Mouse (Mus musculus) lung, postnatal 0 days (tissue): ENCODE data around the gene Ralgps2.

Experiments
- CTCF ChIP-seq: IDR thresholded peaks from 2 replicates; pipeline ENCODE4 v1.5.1; 2016; ENCODE audit warnings: antibody characterized with exemption, mild to moderate bottlenecking
- EP300 ChIP-seq: IDR thresholded peaks from 2 replicates; pipeline ENCODE4 v1.6.1; 2016; ENCODE audit warnings: antibody characterized with exemption, mild to moderate bottlenecking, control low read depth

- TF ChIP-seq CTCF = no peak
- TF ChIP-seq EP300 = no peak
These were observed 131.1 kb downstream of the Ralgps2 start for GRCm38 (mm10) chr1:156808332-156808731.
